Mouse (Mus musculus) hindbrain, embryonic 16.5 days (tissue): ENCODE measurements around the gene Brd3os. TPM values are rescaled to one million over a fixed set of nuclear protein-coding genes. Genes with fewer than 3 reads are reported as not detected.
A peak's percentile ranks its signal among the peaks of the same experiment; 100 is the strongest.

Experiments
- ATAC-seq: fragments of 200-750 bp; cut with Nextera tagmentation; 2 replicates; pipeline ENCODE4 v1.8.0; 2017; ENCODE audit warnings: moderate TSS enrichment, moderate library complexity
- H3K27ac ChIP-seq: fragments of 300-500 bp; sonication (generic); 2 replicates; pipeline ENCODE4 v1.5.1; 2014; ENCODE audit warnings: low read depth, mild to moderate bottlenecking, control low read depth, low read length, moderate library complexity
- H3K27me3 ChIP-seq: fragments of 300-500 bp; sonication (generic); replicated peaks from 2 replicates; pipeline ENCODE4 v1.6.1; 2014; ENCODE audit warnings: low read length; ENCODE audit not compliant: control insufficient read depth, insufficient read depth
- H3K36me3 ChIP-seq: fragments of 300-500 bp; sonication (generic); 2 replicates; pipeline ENCODE4 v1.6.1; 2014; ENCODE audit warnings: mild to moderate bottlenecking, low read length, moderate library complexity, mixed read lengths; ENCODE audit not compliant: control insufficient read depth, insufficient read depth
- H3K4me1 ChIP-seq: fragments of 300-500 bp; sonication (generic); 2 replicates; pipeline ENCODE4 v1.6.1; 2014; ENCODE audit warnings: low read depth, low read length; ENCODE audit not compliant: control insufficient read depth, insufficient read depth
- H3K4me2 ChIP-seq: fragments of 300-500 bp; sonication (generic); 2 replicates; pipeline ENCODE4 v1.6.1; 2014; ENCODE audit warnings: mild to moderate bottlenecking, low read length, control low read depth, moderate library complexity
- H3K4me3 ChIP-seq: fragments of 300-500 bp; sonication (generic); 2 replicates; pipeline ENCODE4 v1.5.1; 2014; ENCODE audit warnings: mild to moderate bottlenecking, low read length, control low read depth, moderate library complexity
- H3K9ac ChIP-seq: fragments of 300-500 bp; sonication (generic); 2 replicates; pipeline ENCODE4 v1.6.1; 2014; ENCODE audit warnings: low read depth, mild to moderate bottlenecking, control low read depth, low read length, moderate library complexity
- H3K9me3 ChIP-seq: fragments of 300-500 bp; sonication (generic); 2 replicates; pipeline ENCODE4 v1.6.1; 2014; ENCODE audit warnings: mild to moderate bottlenecking, low read length, moderate library complexity; ENCODE audit not compliant: control insufficient read depth
- WGBS: fragments of 180-500 bp; shearing (Covaris S2); extraction: QIAGEN DNeasy Blood & Tissue Kit; methylation state at CpG from one replicate; pipeline ENCODE4 v1.1.7; 2014; 5-methylcytosine and 5-hydroxymethylcytosine counted together
- polyA plus RNA-seq: library from polyadenylated mRNA; unstranded; fragments of >200 nt; fragmentation: Nextera tagmentation; extraction: Ambion mirVana; gene quantifications from 2 replicates; pipeline ENCODE4 v1.2.1, GENCODE M21; 2015

Brd3os gene
- polyA plus RNA-seq = 45.6 and 46.2 TPM in 2 replicates

- Histone ChIP-seq H3K9ac (peak within 1 kb of the TSS; percentile 78), H3K27ac (peak within 1 kb of the TSS; percentile 81), H3K4me3 (peak within 1 kb of the TSS; percentile 70), H3K4me2 (peak within 1 kb of the TSS; percentile 65), H3K4me1 (peaks cover 13% of the 10 kb centered on the region), H3K36me3 (peaks cover 7% of the 10 kb centered on the region), H3K9me3 (no peaks in the 10 kb centered on the region), H3K27me3 (no peaks in the 10 kb centered on the region)
- WGBS = under 1% methylated on average over 36 of the region's 36 CpGs
- peak; percentile 94 for ATAC-seq
These were observed at the start of gene Brd3os for GRCm38 (mm10) chr2:27441767-27442707. TSS of gene Brd3os (plus strand) at chr2:27442324.

GRCm38 (mm10) chr2:27394158-27394832 is 47.8 kb upstream of the Brd3os start:
- H3K27ac ChIP-seq = peak overlapping the region; percentile 20; the same call in 1 of the 2 replicates
- H3K4me1 ChIP-seq = peaks cover 45% of the 10 kb centered on the region
- H3K27me3 ChIP-seq = no peaks in the 10 kb centered on the region
- no peaks in the 10 kb centered on the region for H3K36me3 ChIP-seq
- no peak overlapping the region for H3K4me2 ChIP-seq
- no peak overlapping the region for H3K4me3 ChIP-seq
- 47% methylated on average over 10 of the region's 10 CpGs for WGBS
- H3K9me3 ChIP-seq = 0 out of 2 replicates have a peak, but pooled peaks cover 2% of the 10 kb centered on the region
- H3K9ac ChIP-seq = peak overlapping the region; percentile 38
- ATAC-seq = no peak

GRCm38 (mm10) chr2:27396656-27397440 is 45.3 kb upstream of the Brd3os start:
- H3K9me3 ChIP-seq = 0 out of 2 replicates have a peak, but pooled peaks cover 2% of the 10 kb centered on the region
- H3K4me1 ChIP-seq = peaks cover 37% of the 10 kb centered on the region
- no peaks in the 10 kb centered on the region for H3K36me3 ChIP-seq
- H3K27me3 ChIP-seq = no peaks in the 10 kb centered on the region
- H3K9ac ChIP-seq = peak overlapping the region; percentile 19; the same call in 1 of the 2 replicates
- peak overlapping the region; percentile 66 for H3K27ac ChIP-seq
- 50% methylated on average over 17 of the region's 17 CpGs for WGBS
- peak overlapping the region; percentile 10; the same call in 1 of the 2 replicates for H3K4me2 ChIP-seq
- no peak overlapping the region for H3K4me3 ChIP-seq
- peak; percentile 37; the same call in 1 of the 2 replicates for ATAC-seq

- no peak overlapping the region for H3K9ac ChIP-seq
- no peaks in the 10 kb centered on the region for H3K36me3 ChIP-seq
- WGBS = 81% methylated on average over 2 of the region's 2 CpGs
These were observed 42.0 kb upstream of the Brd3os start for GRCm38 (mm10) chr2:27400083-27400482.

GRCm38 (mm10) chr2:27401544-27401943 is 40.6 kb upstream of the Brd3os start:
- WGBS = 97% methylated on average over 2 of the region's 2 CpGs
- Histone ChIP-seq H3K36me3 (no peaks in the 10 kb centered on the region), H3K4me2 (no peak overlapping the region), H3K4me1 (peaks cover 16% of the 10 kb centered on the region), H3K27ac (no peak overlapping the region), H3K9me3 (0 out of 2 replicates have a peak, but pooled peaks cover 2% of the 10 kb centered on the region), H3K27me3 (no peaks in the 10 kb centered on the region), H3K4me3 (no peak overlapping the region), H3K9ac (no peak overlapping the region)
- no peak for ATAC-seq

More at GRCm38 (mm10) chr2:27400083-27400482, 42.0 kb upstream of the Brd3os start:
- Histone ChIP-seq H3K4me1 (peaks cover 28% of the 10 kb centered on the region), H3K9me3 (0 out of 2 replicates have a peak, but pooled peaks cover 2% of the 10 kb centered on the region), H3K27ac (no peak overlapping the region), H3K27me3 (no peaks in the 10 kb centered on the region), H3K4me2 (no peak overlapping the region), H3K4me3 (no peak overlapping the region)
- ATAC-seq = no peak

- H3K9ac ChIP-seq = no peak overlapping the region
- peaks cover 8% of the 10 kb centered on the region for H3K4me1 ChIP-seq
- no peak overlapping the region for H3K27ac ChIP-seq
These were observed 37.6 kb upstream of the Brd3os start for GRCm38 (mm10) chr2:27404375-27405093.

GRCm38 (mm10) chr2:27405094-27405884 is 36.8 kb upstream of the Brd3os start:
- no peak overlapping the region for H3K27ac ChIP-seq
- no peak overlapping the region for H3K9ac ChIP-seq
- peaks cover 8% of the 10 kb centered on the region for H3K4me1 ChIP-seq
- no peaks in the 10 kb centered on the region for H3K9me3 ChIP-seq
- H3K27me3 ChIP-seq = no peaks in the 10 kb centered on the region
- no peaks in the 10 kb centered on the region for H3K36me3 ChIP-seq
- no peak overlapping the region for H3K4me3 ChIP-seq
- no peak overlapping the region for H3K4me2 ChIP-seq
- ATAC-seq = no peak
- 63% methylated on average over 5 of the region's 5 CpGs for WGBS

More at GRCm38 (mm10) chr2:27404375-27405093, 37.6 kb upstream of the Brd3os start:
- no peaks in the 10 kb centered on the region for H3K36me3 ChIP-seq
- no peaks in the 10 kb centered on the region for H3K27me3 ChIP-seq
- 41% methylated on average over 6 of the region's 6 CpGs for WGBS
- no peak overlapping the region for H3K4me3 ChIP-seq
- ATAC-seq = no peak
- no peaks in the 10 kb centered on the region for H3K9me3 ChIP-seq
- H3K4me2 ChIP-seq = no peak overlapping the region
